Mouse (Mus musculus) heart, postnatal 10 days (tissue): Measurements from ENCODE around the gene Rae1. TPM values are rescaled to one million over a fixed set of nuclear protein-coding genes. Genes with fewer than 3 reads are reported as not detected.

Experiments used
- total RNA-seq, 2 experiments: library from RNA; stranded (reverse); gene quantifications; 2 replicates each; pipeline ENCODE4 v1.2.3; 2021

The Rae1 gene
- total RNA-seq, 2 experiments from 2014 or later, result 37.7 to 42.8 TPM

Other genes starting within 250 kb of the Rae1 start
- gene Bmp7, start 59.8 kb upstream of the Rae1 start, total RNA-seq, result 1 to 10 TPM; 4.0 to 4.6 TPM
- not detected for gene Spo11, start 22.4 kb upstream of the Rae1 start, total RNA-seq
- 100 to 1,000 TPM; 146 to 187 TPM for gene Rbm38, start 20.4 kb downstream of the Rae1 start, total RNA-seq
- gene Ctcfl, start 119.4 kb downstream of the Rae1 start, total RNA-seq, result under 1 TPM in 1 of 2 experiments, not detected in 1; 0.10 TPM
- 10 to 100 TPM; 24.1 to 85.1 TPM for gene Pck1, start 152.9 kb downstream of the Rae1 start, total RNA-seq
- gene Zbp1, start 218.8 kb downstream of the Rae1 start, total RNA-seq, result under 1 TPM; 0.25 to 0.41 TPM